Mouse (Mus musculus): Measurements from ENCODE around the gene Lhfpl2.

Gene Lhfpl2

GRCm38 (mm10) chr13:94174577-94175279 lies 117.1 kb downstream of the Lhfpl2 start:
- DNase-seq (ENCODE audit: low spot score in 2 of 2), result no peak

GRCm38 (mm10) chr13:94175379-94176050 lies 117.9 kb downstream of the Lhfpl2 start:
- DNase-seq (ENCODE audit: low spot score in 2 of 2), result no peak

GRCm38 (mm10) chr13:94177148-94177547 lies 119.6 kb downstream of the Lhfpl2 start:
- DNase-seq (ENCODE audit: low spot score in 2 of 2), result peak in 1 of 2 experiments; percentile 38

- no peak for DNase-seq (ENCODE audit: low spot score in 2 of 2)
Measured at GRCm38 (mm10) chr13:94178401-94179040, 120.9 kb downstream of the Lhfpl2 start.

- DNase-seq (ENCODE audit: low spot score in 2 of 2), result no peak
Measured at GRCm38 (mm10) chr13:94180477-94181420, 123.2 kb downstream of the Lhfpl2 start.

- no peak for DNase-seq (ENCODE audit: low spot score in 2 of 2)
Measured at GRCm38 (mm10) chr13:94182026-94182425, 124.4 kb downstream of the Lhfpl2 start.

GRCm38 (mm10) chr13:94183372-94184021 lies 125.9 kb downstream of the Lhfpl2 start:
- DNase-seq (ENCODE audit: low spot score in 2 of 2), result no peak

- DNase-seq (ENCODE audit: low spot score in 2 of 2), result no peak
Measured at GRCm38 (mm10) chr13:94184726-94185456, 127.3 kb downstream of the Lhfpl2 start.

- no peak for DNase-seq (ENCODE audit: low spot score in 2 of 2)
Measured at GRCm38 (mm10) chr13:94185631-94186030, 128.0 kb downstream of the Lhfpl2 start.

GRCm38 (mm10) chr13:94188200-94189086 lies 130.8 kb downstream of the Lhfpl2 start:
- no peak for DNase-seq (ENCODE audit: low spot score in 2 of 2)

- DNase-seq (ENCODE audit: low spot score in 2 of 2), result no peak
Measured at GRCm38 (mm10) chr13:94190386-94190785, 132.8 kb downstream of the Lhfpl2 start.

- DNase-seq (ENCODE audit: low spot score in 2 of 2), result no peak
Measured at GRCm38 (mm10) chr13:94193227-94193626, 135.6 kb downstream of the Lhfpl2 start.

- DNase-seq (ENCODE audit: low spot score in 2 of 2), result no peak
Measured at GRCm38 (mm10) chr13:94198616-94199015, 141.0 kb downstream of the Lhfpl2 start.

GRCm38 (mm10) chr13:94199829-94200228 lies 142.2 kb downstream of the Lhfpl2 start:
- DNase-seq (ENCODE audit: low spot score in 2 of 2), result no peak

- DNase-seq (ENCODE audit: low spot score in 2 of 2), result peak in 1 of 2 experiments; percentile 15
Measured at GRCm38 (mm10) chr13:94205234-94205633, 147.6 kb downstream of the Lhfpl2 start.

GRCm38 (mm10) chr13:94207973-94208372 lies 150.4 kb downstream of the Lhfpl2 start:
- DNase-seq (ENCODE audit: low spot score in 2 of 2), result no peak

GRCm38 (mm10) chr13:94208892-94209291 lies 151.3 kb downstream of the Lhfpl2 start:
- no peak for DNase-seq (ENCODE audit: low spot score in 2 of 2)

GRCm38 (mm10) chr13:94211236-94212119 lies 153.9 kb downstream of the Lhfpl2 start:
- no peak for DNase-seq (ENCODE audit: low spot score in 2 of 2)
